Mouse (Mus musculus) MEL (cell line): Measurements from ENCODE around the gene Mylk. TPM values are rescaled to one million over a fixed set of nuclear protein-coding genes. Genes with fewer than 3 reads are reported as not detected.

ENCODE experiments used
- DNase-seq: peaks from one replicate; pipeline ENCODE4 v3.0.0; 2011; ENCODE audit warnings: low read depth, low spot score
- H3K27ac ChIP-seq: 2 replicates; pipeline ENCODE4 v1.5.1; 2012; ENCODE audit warnings: low read depth, mild to moderate bottlenecking, control low read depth, low read length, moderate library complexity; ENCODE audit not compliant: control insufficient read depth
- H3K27me3 ChIP-seq, 2 experiments: fragments of 150-350 bp in 1 of 2; sonication (generic) in 1 of 2; 2 replicates each; pipeline ENCODE4 v1.6.1; 2012; ENCODE audit warnings: low read length in 2 of 2, mild to moderate bottlenecking in 2 of 2, improper control_type of control experiment in 1 of 2, moderate library complexity in 1 of 2; ENCODE audit not compliant: insufficient read depth in 2 of 2, control insufficient read depth in 1 of 2
- H3K36me3 ChIP-seq, 2 experiments: 2 replicates each; pipeline ENCODE4 v1.6.1; 2012 to 2014; ENCODE audit warnings: low read length in 2 of 2, improper control_type of control experiment in 1 of 2, inconsistent platforms in 1 of 2, mild to moderate bottlenecking in 1 of 2; ENCODE audit not compliant: insufficient read depth in 2 of 2, control insufficient read depth in 1 of 2
- H3K4me1 ChIP-seq, 2 experiments: fragments of 150-350 bp in 1 of 2; sonication (generic) in 1 of 2; 2 replicates each; pipeline ENCODE4 v1.6.1; 2012; ENCODE audit warnings: low read length in 2 of 2, improper control_type of control experiment in 1 of 2, mild to moderate bottlenecking in 1 of 2; ENCODE audit not compliant: insufficient read depth in 2 of 2, control insufficient read depth in 1 of 2
- H3K4me3 ChIP-seq, 2 experiments: fragments of 150-350 bp in 1 of 2; sonication (generic) in 1 of 2; 2 replicates each; pipeline ENCODE4 v1.5.1; 2012; ENCODE audit warnings: low read depth in 2 of 2, low read length in 2 of 2, mild to moderate bottlenecking in 2 of 2, moderate library complexity in 2 of 2, control low read depth in 1 of 2, improper control_type of control experiment in 1 of 2; ENCODE audit not compliant: control insufficient read depth in 1 of 2, insufficient read depth in 1 of 2
- H3K79me2 ChIP-seq: 2 replicates; pipeline ENCODE4 v1.6.1; 2012; ENCODE audit warnings: mild to moderate bottlenecking, low read length, moderate library complexity; ENCODE audit not compliant: control insufficient read depth, poor library complexity, insufficient read depth
- H3K9ac ChIP-seq: 2 replicates; pipeline ENCODE4 v1.6.1; 2012; ENCODE audit warnings: low read depth, mild to moderate bottlenecking, control low read depth, low read length, moderate library complexity; ENCODE audit not compliant: control insufficient read depth, poor library complexity, severe bottlenecking
- H3K9me3 ChIP-seq: fragments of 150-350 bp; sonication (generic); replicated peaks from 2 replicates; pipeline ENCODE4 v1.6.1; 2012; ENCODE audit warnings: mild to moderate bottlenecking, low read length, improper control_type of control experiment, moderate library complexity; ENCODE audit not compliant: insufficient read depth
- BHLHE40 ChIP-seq: IDR thresholded peaks from 2 replicates; pipeline ENCODE4 v1.6.1; 2012; ENCODE audit warnings: low read depth, mild to moderate bottlenecking, inconsistent platforms, low read length, improper control_type of control experiment, borderline replicate concordance
- CHD2 ChIP-seq: IDR thresholded peaks from 2 replicates; pipeline ENCODE4 v1.6.1; 2011; ENCODE audit warnings: low read length, improper control_type of control experiment
- E2F4 ChIP-seq: IDR thresholded peaks from 2 replicates; pipeline ENCODE4 v1.6.1; 2011; ENCODE audit warnings: low read depth, low read length, improper control_type of control experiment, borderline replicate concordance
- ELF1 ChIP-seq: IDR thresholded peaks from 2 replicates; pipeline ENCODE4 v1.6.1; 2014; ENCODE audit warnings: low read depth, mild to moderate bottlenecking, inconsistent platforms, low read length, improper control_type of control experiment, moderate library complexity
- EP300 ChIP-seq, 2 experiments: IDR thresholded peaks; 2 replicates each; pipeline ENCODE4 v1.6.1; 2011; ENCODE audit warnings: improper control_type of control experiment in 2 of 2, low read length in 2 of 2, low read depth in 1 of 2, mild to moderate bottlenecking in 1 of 2
- GATA1 ChIP-seq: IDR thresholded peaks from 2 replicates; pipeline ENCODE4 v1.6.1; 2011; ENCODE audit warnings: low read depth, low read length, improper control_type of control experiment
- HCFC1 ChIP-seq: IDR thresholded peaks from 2 replicates; pipeline ENCODE4 v1.6.1; 2012; ENCODE audit warnings: low read depth, mild to moderate bottlenecking, inconsistent platforms, low read length, improper control_type of control experiment, moderate library complexity
- JUND ChIP-seq: IDR thresholded peaks from 2 replicates; pipeline ENCODE4 v1.6.1; 2011; ENCODE audit warnings: low read depth, mild to moderate bottlenecking, improper control_type of control experiment, low read length
- MAX ChIP-seq: IDR thresholded peaks from 2 replicates; pipeline ENCODE4 v1.6.1; 2011; ENCODE audit warnings: low read length, improper control_type of control experiment
- MAZ ChIP-seq: IDR thresholded peaks from 2 replicates; pipeline ENCODE4 v1.6.1; 2012; ENCODE audit warnings: low read depth, mild to moderate bottlenecking, inconsistent platforms, low read length, improper control_type of control experiment
- MEF2A ChIP-seq: IDR thresholded peaks from 2 replicates; pipeline ENCODE4 v1.6.1; 2014; ENCODE audit warnings: low read depth, mild to moderate bottlenecking, inconsistent platforms, low read length, improper control_type of control experiment; ENCODE audit not compliant: poor library complexity, insufficient replicate concordance, severe bottlenecking; ENCODE audit errors: extremely low read depth
- MXI1 ChIP-seq: IDR thresholded peaks from 2 replicates; pipeline ENCODE4 v1.6.1; 2011; ENCODE audit warnings: mild to moderate bottlenecking, low read depth, low read length, improper control_type of control experiment
- MYB ChIP-seq: IDR thresholded peaks from 2 replicates; pipeline ENCODE4 v1.6.1; 2011; ENCODE audit warnings: mild to moderate bottlenecking, low read depth, low read length, improper control_type of control experiment
- NELFE ChIP-seq: IDR thresholded peaks from 2 replicates; pipeline ENCODE4 v1.6.1; 2011; ENCODE audit warnings: low read depth, low read length, improper control_type of control experiment
- NRF1 ChIP-seq: IDR thresholded peaks from 2 replicates; pipeline ENCODE4 v1.6.1; 2014; ENCODE audit warnings: low read depth, mild to moderate bottlenecking, inconsistent platforms, low read length, improper control_type of control experiment, moderate library complexity; ENCODE audit not compliant: poor library complexity, insufficient read depth, severe bottlenecking
- SIN3A ChIP-seq: IDR thresholded peaks from 2 replicates; pipeline ENCODE4 v1.6.1; 2012; ENCODE audit warnings: low read length, improper control_type of control experiment, inconsistent platforms
- SMC3 ChIP-seq: IDR thresholded peaks from 2 replicates; pipeline ENCODE4 v1.6.1; 2011; ENCODE audit warnings: low read depth, low read length, improper control_type of control experiment
- TAL1 ChIP-seq: IDR thresholded peaks from 2 replicates; pipeline ENCODE4 v1.6.1; 2012; ENCODE audit warnings: mild to moderate bottlenecking, inconsistent platforms, low read length, moderate library complexity, mixed read lengths
- TBP ChIP-seq: IDR thresholded peaks from 2 replicates; pipeline ENCODE4 v1.8.0; 2011; ENCODE audit warnings: low read depth, low read length, improper control_type of control experiment
- UBTF ChIP-seq: IDR thresholded peaks from 2 replicates; pipeline ENCODE4 v1.6.1; 2012; ENCODE audit warnings: low read depth, mild to moderate bottlenecking, inconsistent platforms, low read length, improper control_type of control experiment, moderate library complexity, borderline replicate concordance; ENCODE audit not compliant: insufficient read depth
- USF1 ChIP-seq: IDR thresholded peaks from 2 replicates; pipeline ENCODE4 v1.6.1; 2014; ENCODE audit warnings: low read depth, mild to moderate bottlenecking, inconsistent platforms, low read length, improper control_type of control experiment, moderate library complexity
- USF2 ChIP-seq, 2 experiments: IDR thresholded peaks; 2 replicates each; pipeline ENCODE4 v1.6.1; 2011 to 2012; ENCODE audit warnings: improper control_type of control experiment in 2 of 2, low read length in 2 of 2, borderline replicate concordance in 1 of 2, inconsistent platforms in 1 of 2, low read depth in 1 of 2, mild to moderate bottlenecking in 1 of 2; ENCODE audit not compliant: insufficient read depth in 1 of 2
- ZC3H11A ChIP-seq: IDR thresholded peaks from 2 replicates; pipeline ENCODE4 v1.6.1; 2012; ENCODE audit warnings: low read depth, mild to moderate bottlenecking, inconsistent platforms, low read length, improper control_type of control experiment
- ZNF384 ChIP-seq: IDR thresholded peaks from 2 replicates; pipeline ENCODE4 v1.6.1; 2012; ENCODE audit warnings: low read depth, mild to moderate bottlenecking, inconsistent platforms, low read length, improper control_type of control experiment
- polyA plus RNA-seq, 2 experiments: library from polyadenylated mRNA; stranded (reverse) in 1 of 2; unstranded in 1 of 2; fragments of >175 nt in 1 of 2; fragments of >200 nt in 1 of 2; gene quantifications; 2 replicates each; pipeline versions ENCODE4 v1.2.1 to v1.2.4; 2012; ENCODE audit warnings: low replicate concordance in 2 of 2, low read depth in 1 of 2; ENCODE audit not compliant: insufficient read length in 2 of 2, insufficient read depth in 1 of 2, missing spikeins in 1 of 2
- total RNA-seq: library from RNA; depleted of rRNA; stranded (reverse); fragments of 300-350 nt; gene quantifications from 2 replicates; pipeline ENCODE4 v1.2.3, GENCODE M21; 2012

Gene Mylk
- total and polyA plus RNA-seq, 3 experiments, result not detected

- Histone ChIP-seq H3K27ac (no peak overlapping the region), H3K9me3 (no peaks in the 10 kb centered on the region), H3K79me2 (no peaks in the 10 kb centered on the region), H3K27me3 (no peaks in the 10 kb centered on the region), H3K4me1 (no peaks in the 10 kb centered on the region), H3K4me3 (no peak overlapping the region), H3K36me3 (no peaks in the 10 kb centered on the region), H3K9ac (no peak overlapping the region)
- TF ChIP-seq MXI1 (no peak), JUND (no peak), SMC3 (no peak)
- no peak for DNase-seq
Observed at GRCm38 (mm10) chr16:34749536-34749935, 4.5 kb downstream of the Mylk start.

- Histone ChIP-seq H3K79me2 (no peaks in the 10 kb centered on the region), H3K27ac (no peak overlapping the region), H3K4me1 (no peaks in the 10 kb centered on the region), H3K27me3 (no peaks in the 10 kb centered on the region), H3K4me3 (no peak overlapping the region), H3K9ac (no peak overlapping the region), H3K9me3 (no peaks in the 10 kb centered on the region), H3K36me3 (no peaks in the 10 kb centered on the region)
- DNase-seq, result no peak
- no peak for TF ChIP-seq MAZ
- no peak for TF ChIP-seq MYB
- no peak for TF ChIP-seq MAX
- TF ChIP-seq ZNF384, result no peak
- no peak for TF ChIP-seq MEF2A
- TF ChIP-seq USF2 (IDR thresholded peaks at IDR 0.05; ENCODE audit: borderline replicate concordance in 1 of 2, insufficient read depth in 1 of 2, low read depth in 1 of 2, low read length in 2 of 2), result no peak
- TF ChIP-seq E2F4, result no peak
- TF ChIP-seq ZC3H11A, result no peak
- TF ChIP-seq GATA1, result no peak
Observed at GRCm38 (mm10) chr16:34752026-34752425, 7.0 kb downstream of the Mylk start.

GRCm38 (mm10) chr16:34752977-34753376 lies 8.0 kb downstream of the Mylk start:
- H3K79me2 ChIP-seq, result no peaks in the 10 kb centered on the region
- H3K9me3 ChIP-seq, result no peaks in the 10 kb centered on the region
- no peaks in the 10 kb centered on the region for H3K27me3 ChIP-seq
- no peaks in the 10 kb centered on the region for H3K4me1 ChIP-seq
- DNase-seq, result peak; percentile 4
- H3K27ac ChIP-seq, result no peak overlapping the region
- H3K36me3 ChIP-seq, result no peaks in the 10 kb centered on the region
- TF ChIP-seq ZC3H11A (no peak), ELF1 (no peak), SIN3A (no peak), E2F4 (no peak), MEF2A (no peak), BHLHE40 (no peak), HCFC1 (no peak), UBTF (no peak), MAX (no peak), MYB (no peak), TBP (no peak), CHD2 (no peak), NELFE (no peak), TAL1 (no peak), GATA1 (no peak), USF1 (no peak), EP300 (IDR thresholded peaks at IDR 0.05; ENCODE audit: low read depth in 1 of 2, low read length in 2 of 2) (no peak), NRF1 (no peak)
- H3K9ac ChIP-seq, result no peak overlapping the region
- no peak overlapping the region for H3K4me3 ChIP-seq
